Mouse (Mus musculus) fibroblast of lung, adult 2 months (primary cell): ENCODE measurements around the gene Ilf2.

Source experiments
- DNase-seq: peaks from one replicate; pipeline ENCODE4 v3.0.0-alpha.2; 2011; ENCODE audit warnings: low read depth

The Ilf2 gene

DNA sequence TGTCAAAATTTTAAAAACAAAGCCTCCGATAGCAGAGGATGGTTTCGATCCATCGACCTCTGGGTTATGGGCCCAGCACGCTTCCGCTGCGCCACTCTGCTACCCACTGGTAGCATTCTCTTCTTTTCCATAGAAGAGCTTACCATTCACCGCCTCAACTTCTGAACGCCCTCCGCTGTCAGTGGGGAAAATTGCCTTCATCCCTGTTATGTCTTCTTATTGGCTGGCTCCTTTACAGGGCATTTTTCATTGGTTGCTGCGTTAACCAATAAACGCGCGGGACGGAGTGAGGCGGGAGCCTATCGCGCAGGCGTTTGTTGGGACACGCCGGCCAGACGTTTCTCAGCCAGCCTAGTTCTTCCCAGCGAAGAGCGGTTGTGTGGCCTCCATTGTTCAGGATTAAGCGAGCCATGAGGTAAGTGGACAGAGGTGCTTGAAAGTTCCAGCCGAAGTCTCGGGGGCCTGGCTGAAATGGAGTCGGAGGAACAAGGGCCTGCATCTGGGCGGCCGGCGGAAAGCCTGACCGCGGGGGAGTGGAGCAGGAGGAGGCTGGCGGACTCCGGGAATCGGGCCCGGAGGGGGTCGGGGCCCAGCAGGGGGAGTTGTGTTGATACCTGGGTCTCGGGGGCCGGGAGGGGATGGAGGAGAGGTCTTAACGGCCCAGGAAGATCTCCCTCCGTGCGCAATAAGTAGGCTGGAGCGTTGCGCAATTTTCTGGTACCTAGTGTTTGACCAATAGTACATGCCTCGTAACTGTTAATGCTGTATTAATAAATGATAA lies at the start of gene Ilf2:
Ilf2 (plus strand) TSS at position 296 of the 781 bp plus-strand sequence.
- DNase-seq = peak; percentile 96

DNA sequence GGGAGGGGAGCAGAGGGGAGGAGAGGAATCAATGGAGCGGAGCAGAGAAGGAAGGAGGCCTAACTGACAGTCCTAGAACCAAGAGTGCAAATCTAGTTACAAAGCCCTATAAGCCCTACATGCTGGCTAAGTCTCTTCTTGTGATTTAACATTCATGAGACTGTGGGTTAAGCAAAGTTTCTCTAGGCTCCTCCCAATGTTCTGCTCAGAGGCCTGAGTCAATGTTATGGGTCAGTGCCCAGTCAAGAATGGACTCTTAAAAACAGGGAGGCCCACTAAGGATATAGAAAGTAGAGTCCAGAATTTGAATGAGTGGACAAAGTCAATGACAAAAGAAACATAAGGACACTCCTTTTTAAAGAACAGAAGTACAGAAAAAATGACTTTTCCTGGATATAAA lies 48.4 kb upstream of the Ilf2 start:
- peak; percentile 12 for DNase-seq

DNA sequence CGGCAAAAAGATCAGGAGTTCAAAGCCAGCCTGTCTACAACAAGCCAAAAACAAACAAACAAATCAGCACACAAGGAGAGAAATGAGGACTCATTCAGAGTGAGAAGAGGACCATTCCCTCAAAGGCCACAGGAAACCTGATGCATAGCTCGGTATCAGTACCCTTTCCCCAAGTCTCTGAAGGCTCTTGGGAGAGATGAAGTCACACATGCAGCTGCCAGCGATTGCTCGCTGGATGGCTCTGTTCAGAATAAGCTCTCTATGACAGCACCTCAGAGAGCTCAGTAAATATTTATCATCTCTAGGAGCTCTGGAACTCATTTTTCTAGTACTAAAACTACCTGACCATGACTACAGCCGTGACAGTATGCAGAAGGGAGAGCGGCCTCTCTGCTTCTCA lies 47.7 kb upstream of the Ilf2 start:
- DNase-seq = no peak

DNA sequence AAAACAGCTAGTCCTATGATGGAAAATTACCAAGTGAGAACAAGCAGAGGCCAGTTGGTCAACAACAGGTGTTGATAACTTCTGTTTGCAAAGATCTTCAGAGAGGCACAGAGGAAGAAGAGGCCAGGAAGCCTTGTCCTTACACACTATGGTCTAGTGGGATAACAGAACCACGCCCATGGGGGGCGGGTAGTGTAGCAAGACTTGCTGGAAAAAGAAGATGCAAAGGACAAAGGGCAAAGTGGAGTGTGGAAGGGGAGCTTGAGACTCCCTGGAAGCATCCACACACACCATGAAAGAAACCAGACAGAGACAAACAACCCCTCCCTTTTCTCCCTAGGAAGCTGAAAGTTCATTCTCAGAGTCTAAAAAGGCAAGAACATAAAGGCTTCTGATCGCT lies 46.4 kb upstream of the Ilf2 start:
- DNase-seq = no peak

DNA sequence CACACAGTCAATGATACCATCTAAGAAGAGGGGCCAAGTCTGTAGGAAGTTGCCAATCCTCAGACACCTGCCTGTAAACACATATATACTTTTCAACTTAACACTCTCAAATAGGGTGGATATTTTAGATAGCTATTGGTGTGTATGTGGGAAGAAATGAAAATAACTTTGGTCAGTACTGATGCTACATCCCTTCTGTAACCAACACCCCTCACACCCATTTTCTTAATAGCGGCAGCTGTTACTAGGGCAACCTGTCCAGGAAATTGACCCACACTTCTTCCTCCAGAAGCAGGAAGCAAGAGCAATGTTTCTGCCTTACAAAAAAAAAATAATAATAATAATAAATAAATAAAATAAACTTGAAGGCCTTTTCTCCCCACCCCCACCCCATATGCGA lies 43.6 kb upstream of the Ilf2 start:
- no peak for DNase-seq

DNA sequence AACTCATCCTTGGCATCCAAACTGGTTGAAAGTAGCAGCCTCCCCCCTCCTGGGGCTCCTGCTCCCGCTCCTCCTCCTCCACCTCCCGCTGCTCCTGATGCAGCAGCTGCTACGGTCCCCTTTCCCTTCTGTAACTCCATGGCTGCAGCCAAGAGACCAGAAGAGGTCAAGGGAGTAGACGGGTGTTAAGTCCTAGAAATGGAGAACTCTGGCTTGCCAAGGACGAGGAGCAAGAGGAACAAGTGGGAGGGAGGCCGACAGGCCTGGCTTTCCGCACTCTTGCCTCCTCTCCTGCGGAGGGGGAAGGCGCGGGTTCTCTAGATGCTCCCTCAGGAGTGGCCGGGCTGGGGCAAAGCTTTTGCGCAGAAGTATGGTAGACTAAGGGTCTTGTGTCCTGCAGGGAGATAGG lies 43.1 kb upstream of the Ilf2 start:
- peak; percentile 10 for DNase-seq

DNA sequence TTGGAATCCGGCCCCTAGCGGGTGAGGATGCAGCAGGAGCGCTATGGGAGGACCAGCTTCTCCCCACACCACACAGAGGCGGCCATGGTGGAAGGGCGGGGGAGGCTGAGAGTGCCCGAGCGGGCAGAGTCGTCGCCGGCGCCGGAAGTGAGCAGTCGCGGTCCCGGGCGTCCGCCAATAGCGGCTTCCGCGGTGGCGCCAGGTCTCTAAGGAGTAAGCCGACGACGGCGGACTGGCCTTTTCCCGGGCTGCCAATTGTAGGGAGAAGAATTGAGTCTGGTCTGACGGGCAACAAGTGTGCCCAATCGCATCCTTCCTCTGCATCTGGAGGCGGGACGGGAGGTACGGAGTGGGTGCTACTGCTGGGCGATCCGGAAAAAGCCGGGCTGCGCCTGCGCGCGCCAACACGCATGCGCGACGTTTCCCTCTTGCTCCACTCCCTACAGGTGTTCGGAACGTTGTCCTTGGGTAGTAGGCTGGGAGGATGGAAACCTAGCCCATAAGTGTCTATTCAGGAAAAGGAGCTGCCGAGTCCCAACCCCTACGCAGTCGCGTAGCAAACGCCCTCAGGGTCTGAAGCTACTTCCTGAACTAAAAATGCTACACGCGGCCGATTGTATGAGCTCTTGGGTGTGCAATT lies 42.4 kb upstream of the Ilf2 start, which contains the start of gene Ints3:
Ints3 (minus strand) TSS at position 242 of the 640 bp plus-strand sequence.
- DNase-seq = peak; percentile 100

DNA sequence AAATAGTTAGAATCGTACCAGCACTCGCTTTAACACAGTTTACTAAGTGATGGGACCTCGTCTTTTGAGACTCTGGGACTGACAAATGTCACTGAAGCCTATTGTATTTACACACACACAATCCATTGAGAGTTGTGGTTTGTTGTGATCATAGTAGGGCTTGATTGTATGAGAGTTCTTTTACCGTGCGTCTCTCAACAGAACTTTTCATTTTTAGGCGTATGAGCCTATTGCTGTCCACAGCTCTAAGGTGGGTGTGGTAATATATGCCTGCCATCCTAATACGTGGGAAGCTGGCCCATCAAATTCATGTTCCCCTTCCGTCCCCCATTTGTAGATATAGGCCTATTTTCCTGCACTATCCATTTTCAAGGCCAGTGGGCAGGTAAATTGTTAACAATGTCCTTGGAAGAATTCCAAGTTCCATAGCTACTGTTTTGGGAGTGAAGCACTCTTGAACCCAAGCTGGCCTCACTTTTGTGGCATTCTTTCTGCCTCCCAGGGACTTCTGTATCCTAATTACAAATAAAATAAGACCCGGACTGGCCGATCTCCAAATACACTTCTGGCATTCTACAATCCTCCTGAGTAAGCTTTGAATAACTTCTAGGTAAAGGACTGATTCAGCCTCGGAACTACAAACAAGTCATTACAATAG lies 41.7 kb upstream of the Ilf2 start:
- no peak for DNase-seq

DNA sequence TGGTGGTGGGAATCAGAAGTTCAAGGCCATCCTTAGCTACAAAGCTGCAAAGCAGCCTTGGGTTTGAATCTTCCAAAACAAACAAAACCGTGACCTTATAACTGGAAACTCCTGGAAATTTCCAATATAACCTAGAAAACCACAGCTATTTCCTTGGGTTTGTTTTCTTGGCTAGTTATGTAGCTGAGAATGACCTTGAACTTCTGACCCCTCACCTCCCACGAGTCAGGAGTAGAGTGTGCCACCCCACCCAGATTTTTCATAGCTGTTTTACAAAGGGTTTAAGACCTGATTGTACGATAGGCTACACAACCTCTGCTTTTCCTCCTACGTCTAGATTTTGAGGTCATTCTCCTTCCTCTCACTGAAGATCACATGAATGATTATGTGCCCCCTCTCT lies 38.8 kb upstream of the Ilf2 start:
- no peak for DNase-seq

DNA sequence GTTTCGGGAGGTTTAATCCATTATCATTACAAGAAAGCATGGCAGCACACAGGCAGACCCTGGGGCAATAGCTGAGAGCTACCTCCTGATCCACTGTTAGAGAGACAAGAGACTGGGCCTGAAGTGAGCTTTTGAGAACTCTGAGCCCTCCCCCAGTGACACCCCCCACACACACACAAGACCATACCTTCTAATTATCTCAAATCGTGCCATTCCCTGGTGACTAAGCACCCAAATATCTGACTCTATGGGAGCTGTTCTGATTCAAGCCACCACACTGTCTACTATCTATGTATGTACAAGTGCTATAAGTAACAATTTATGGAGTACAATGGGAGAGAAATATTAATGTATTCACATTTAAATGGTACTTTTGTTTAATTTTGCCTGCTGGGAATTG lies 35.2 kb upstream of the Ilf2 start:
- no peak for DNase-seq

DNA sequence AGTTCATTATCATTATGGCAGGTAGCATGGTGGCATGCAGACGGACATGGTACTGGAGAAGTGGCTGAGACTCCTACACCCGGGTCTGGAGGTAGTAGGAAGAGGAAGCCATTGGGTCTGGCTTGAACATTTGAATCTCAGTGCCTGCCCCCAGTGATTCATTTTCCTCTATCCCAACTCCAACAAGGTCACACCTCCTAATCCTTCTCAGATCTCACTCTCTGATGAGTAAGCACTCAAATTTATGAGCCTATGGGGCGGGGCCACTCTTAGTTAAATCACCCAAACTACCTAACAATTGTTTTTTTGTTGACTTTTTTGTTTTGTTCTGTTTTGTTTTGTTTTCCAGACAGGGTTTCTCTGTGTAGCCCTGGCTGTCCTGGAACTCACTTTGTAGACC lies 31.9 kb upstream of the Ilf2 start:
- no peak for DNase-seq

DNA sequence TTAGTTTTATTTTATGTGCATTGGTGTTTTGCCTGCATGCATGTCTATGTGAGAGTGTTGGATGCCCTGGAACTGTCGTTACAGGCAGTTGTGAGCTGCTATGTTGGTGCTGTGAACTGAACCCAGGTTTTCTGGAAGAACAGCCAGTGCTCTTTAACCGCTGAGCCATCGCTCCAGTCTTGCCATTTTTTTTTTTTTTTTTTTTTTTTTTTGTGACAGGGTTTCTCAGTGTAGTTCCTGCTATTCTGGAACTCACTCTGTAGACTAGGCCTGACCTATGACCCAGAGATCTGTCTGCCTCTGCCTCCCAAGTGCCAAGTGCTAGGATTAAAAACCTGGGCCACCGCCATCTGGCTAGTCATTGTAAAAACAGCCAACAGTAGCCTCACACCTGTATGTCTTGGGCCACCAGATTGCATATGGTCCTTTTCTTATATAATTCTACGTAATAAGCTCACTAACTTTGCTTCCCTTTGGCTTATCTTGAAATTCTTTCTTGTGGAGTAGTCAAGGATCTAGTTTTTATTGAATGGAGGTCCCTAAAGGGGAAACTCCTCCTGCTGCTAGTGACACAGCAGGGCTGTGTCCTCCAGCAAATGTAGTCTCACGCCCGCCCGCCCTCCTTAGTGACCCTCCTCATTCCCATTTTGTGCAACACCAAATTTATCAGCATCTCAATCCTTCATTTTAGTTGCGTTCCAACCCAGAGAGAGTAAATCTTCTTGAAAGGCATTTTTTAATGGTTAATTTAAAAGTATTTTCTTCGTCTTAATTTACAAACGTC lies 30.3 kb upstream of the Ilf2 start:
- no peak for DNase-seq

DNA sequence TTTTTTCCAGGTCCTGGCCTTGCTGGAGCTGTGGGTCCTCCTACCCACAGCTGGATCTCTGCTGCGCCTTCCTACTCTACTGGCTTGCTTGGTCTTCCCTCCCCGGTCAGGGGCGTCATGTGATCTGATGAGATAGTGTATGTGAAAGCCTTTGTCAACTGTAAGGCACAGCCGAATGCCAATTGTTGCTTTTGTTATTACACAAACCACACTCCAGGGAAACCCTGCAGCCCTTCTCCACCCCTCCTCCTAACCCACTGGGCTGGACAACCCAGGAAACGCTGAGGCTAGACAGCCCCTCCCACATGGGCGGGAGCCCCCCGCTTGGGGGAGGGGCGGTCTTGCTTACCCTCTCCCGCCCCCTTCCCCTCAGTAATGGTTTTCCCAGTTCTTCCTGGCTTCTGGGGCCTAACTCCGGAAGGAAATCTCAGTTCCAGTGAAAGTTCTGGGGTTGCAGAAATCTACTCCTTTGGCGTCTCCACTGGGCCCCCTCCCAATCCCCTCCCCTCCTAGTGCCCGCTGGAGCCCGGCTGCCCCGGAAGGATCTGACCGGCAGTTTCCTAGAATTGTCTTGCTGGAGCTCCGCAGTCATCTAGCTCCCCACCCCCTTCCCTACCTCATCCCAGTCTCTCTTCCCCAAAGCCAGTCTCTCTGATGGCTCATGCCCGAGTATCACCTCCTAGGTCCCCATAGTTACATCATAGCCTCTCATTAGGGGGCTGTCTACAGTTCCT lies 29.4 kb upstream of the Ilf2 start:
- peak; percentile 69 for DNase-seq

DNA sequence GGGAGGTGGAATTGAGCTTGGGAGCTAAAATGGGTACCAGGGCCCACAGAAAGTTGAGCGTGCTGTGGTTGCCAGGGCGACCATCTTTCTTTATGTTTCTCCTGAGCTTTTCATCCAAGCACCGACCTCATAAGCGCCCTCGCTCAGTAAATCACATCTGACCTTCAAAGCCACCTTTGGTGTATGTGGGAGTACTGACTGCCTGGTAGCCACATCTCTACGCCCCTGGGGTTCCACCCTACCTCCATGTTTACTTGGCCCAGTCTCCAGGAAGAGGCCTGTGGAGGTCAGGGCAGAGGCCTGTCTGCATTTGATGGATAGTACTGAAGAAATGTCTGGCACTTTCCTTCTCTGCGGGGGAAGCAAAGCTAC lies 28.8 kb upstream of the Ilf2 start:
- DNase-seq = no peak

DNA sequence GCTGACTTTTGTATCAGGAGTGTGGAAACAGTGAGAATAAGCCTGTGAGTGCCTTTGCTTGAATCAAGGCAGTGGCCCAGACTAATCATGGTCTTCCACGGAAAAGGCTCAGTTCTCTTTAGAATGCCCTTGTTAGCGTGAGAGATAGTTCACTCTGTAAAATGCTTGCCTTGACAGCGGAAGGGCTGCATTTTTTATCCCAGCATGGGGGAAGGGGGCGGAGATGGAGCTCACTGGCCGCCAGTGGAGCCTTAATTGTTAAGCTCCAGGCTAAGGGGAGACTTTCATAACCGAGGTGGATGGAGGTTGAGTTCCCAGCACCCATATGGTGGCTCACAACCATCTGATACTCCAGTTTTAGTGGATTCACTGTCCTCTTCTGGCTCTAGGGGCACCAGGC lies 27.3 kb upstream of the Ilf2 start:
- DNase-seq = no peak

DNA sequence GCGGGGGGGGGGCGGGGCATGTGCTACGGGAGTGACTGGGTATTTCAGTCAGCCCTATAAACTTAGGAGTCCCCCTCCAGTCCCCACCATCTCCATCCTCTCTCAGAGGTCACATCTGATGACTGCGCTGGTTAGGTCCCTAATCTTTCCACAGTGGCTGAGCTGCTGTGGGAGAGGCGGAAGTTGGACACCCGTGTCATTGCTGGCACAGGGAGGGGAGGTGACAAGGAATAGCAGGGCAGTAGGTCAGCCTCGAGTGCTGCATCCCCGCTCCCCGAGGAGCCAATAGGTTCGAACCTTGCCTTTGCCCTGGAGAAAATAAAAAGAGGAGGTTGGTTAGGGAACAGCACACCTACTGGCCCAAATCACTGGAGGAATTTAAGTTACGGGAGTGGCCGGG lies 25.1 kb upstream of the Ilf2 start:
- DNase-seq = no peak

DNA sequence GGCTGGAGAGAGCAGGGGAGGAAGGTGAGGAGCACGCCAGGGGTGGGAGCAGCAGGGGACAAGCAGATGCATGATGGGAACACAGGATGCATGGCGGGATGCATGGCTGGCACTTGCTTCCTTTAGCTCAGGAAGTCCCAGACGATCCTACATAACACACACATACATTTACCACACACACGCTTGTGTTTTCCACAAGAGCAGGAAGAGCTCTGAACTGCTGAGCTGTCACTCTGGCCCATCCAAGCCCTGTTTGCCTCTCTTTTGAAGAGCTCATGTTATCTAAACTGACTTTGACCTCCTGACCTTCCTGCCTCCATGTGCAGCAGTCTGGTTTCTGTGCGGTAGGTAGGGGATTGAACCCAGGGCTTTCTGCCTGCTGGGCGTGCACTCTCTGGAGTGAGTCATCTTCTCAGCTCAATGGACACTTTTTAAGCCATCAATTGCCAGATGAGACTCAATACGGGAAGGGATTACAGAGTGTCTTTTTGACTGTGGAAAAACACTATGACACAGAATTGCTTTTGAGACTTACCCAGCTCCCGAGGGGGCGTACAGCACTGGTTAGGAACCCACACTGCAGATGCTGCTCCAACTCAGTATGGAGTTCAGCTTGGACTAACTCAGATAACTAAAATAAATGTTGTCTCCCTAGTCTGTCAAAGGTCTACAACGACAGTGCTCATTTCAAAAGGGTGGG lies 24.4 kb upstream of the Ilf2 start:
- DNase-seq = no peak

DNA sequence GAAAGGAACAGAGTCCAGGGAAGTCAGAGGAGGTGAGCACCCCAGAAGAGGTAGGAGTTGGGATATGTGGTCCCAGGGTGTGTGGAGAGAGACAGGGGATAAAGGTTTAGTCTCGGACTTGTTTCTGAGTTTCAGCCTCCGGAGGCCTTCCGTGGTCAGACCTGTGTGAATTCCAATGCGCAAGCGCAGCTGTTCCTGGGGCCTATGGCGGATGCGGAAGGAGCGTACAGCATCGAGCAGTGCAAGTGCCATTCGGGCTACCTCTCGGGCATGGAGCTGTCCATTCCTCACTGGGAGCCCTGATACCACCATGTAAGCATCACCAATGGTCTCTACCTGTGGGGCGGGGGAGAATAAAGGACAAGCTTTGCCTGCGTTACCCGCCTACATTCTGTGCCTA lies 21.0 kb upstream of the Ilf2 start:
- DNase-seq = no peak

DNA sequence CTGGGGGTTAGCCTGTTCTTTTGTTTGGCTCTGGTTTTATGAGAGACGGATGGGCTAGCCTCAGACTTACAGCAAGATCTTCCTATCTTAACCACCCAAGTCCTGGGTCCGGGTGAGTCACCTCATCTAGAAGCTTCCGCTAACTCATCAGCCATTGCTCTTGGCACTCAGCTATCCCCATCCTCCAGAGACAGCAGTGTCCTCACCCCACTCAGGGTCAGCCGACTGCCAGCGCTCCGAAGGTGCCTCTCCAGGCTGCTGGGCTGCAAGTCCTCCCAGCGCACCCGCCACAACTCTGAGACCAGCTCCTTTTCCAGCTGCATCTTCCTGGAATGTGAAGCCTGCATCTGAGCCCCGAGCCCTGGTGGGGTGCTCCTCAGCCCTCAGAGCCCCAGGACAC lies 16.2 kb upstream of the Ilf2 start:
- DNase-seq = no peak

DNA sequence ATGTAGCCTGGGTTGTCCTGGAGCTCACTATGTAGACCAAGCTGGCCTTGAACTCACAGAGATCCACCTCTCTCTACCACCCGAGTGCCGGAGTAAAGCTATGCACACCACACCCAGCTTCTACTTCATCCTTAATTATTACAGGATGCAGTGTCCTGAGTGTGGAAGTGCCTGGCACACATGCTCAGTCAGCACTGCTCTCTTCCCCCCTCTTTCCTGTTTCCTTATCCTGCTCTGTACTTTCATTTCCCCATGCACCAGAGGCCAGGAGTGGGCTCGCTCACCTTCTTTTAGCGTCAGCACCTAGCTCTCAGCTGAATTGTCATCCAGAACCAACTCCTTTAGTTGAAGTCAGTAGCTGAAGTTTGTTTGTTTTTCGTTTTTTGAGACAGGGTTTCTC lies 15.6 kb upstream of the Ilf2 start:
- no peak for DNase-seq

DNA sequence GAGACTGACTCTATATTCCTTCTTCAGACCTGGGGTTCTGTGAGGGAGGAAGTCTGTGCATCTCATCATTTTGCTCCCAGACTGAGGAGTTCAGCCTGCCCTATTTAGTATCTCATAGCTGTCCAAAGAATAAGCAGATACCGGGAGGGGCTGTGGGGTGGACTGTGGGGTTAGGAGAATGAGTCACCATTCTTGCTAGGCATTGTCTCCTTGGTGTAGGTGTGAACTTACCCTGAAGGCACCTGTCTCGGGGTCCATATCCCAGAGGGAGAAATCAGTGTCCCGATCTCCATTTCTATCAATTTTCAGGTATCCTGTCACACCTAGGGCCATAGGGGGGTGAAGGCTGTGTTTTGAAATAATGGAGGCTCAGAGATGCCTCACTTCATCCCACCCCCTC lies 14.0 kb upstream of the Ilf2 start:
- no peak for DNase-seq
